Mouse (Mus musculus) CH12.LX (cell line): ENCODE measurements around the gene Ntng1.

Source experiments
- CTCF ChIP-seq, 2 experiments: IDR thresholded peaks in 1 of 2; conservative IDR thresholded peaks in 1 of 2; 2 replicates each; pipeline ENCODE4 v1.5.1; 2011 to 2012; ENCODE audit warnings: low read depth in 2 of 2, low read length in 2 of 2, improper control_type of control experiment in 1 of 2, inconsistent platforms in 1 of 2, mild to moderate bottlenecking in 1 of 2, moderate library complexity in 1 of 2
- E2F4 ChIP-seq: IDR thresholded peaks from 2 replicates; pipeline ENCODE4 v1.6.1; 2011; ENCODE audit warnings: low read depth, low read length, improper control_type of control experiment; ENCODE audit not compliant: insufficient replicate concordance
- POLR2A ChIP-seq: IDR thresholded peaks from 2 replicates; pipeline ENCODE4 v1.6.1; 2011; ENCODE audit warnings: low read depth, mild to moderate bottlenecking, improper control_type of control experiment, low read length

DNA sequence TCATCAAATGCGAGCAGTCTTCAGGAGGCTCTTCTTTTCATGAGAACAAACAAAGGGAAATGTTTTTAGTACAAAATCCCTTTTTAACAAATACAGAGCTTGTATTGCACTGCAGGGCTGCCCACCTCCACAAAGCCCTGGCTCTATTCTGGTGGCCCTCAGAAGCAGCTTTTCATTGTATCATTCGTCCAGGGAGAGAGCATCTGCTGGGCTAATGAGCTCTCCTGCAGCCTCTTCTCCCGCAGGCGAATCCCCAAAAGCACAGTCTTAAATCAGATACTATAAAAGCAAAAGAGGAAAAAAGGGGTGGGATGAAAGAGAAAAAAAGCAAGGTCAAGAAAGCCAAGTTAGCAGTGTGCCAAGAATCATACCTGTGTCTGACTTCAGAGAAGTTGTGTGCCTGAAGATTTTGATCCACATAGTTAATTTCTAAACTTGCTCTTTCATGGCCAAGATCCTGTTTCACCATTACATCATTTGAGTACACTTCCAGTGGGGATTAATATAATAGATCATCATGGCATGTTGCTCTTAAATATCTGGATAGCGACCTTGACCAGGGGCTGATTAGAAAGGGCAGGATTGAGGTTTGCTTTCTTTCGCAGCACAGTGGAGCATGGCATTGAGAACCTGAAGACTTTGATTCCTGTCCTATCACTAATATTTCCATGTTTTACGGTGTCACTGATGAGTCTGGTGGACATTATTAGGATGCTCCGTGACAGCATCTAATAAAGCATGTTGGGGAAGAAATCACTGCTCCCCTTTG lies 225.7 kb downstream of the Ntng1 start:
- no peak for TF ChIP-seq POLR2A
- no peak for TF ChIP-seq CTCF (conservative IDR thresholded peaks at IDR 0.05 in 1 of 2, IDR thresholded peaks at IDR 0.05 in 1 of 2; ENCODE audit: low read depth in 2 of 2, low read length in 2 of 2)
- no peak for TF ChIP-seq E2F4
